Mouse (Mus musculus): ENCODE measurements at regions not wholly inside any gene's neighbourhood (a gene's known extent, or its start where the extent isn't known, plus 50 kb on each side); places are given as distances from the start of the nearest gene placed in this dataset.
A peak's percentile ranks its signal among the peaks of the same experiment; 100 is the strongest.

GRCm38 (mm10) chr2:173445039-173445438 lies 77.3 kb upstream of the 1700021F07Rik start:
- Histone ChIP-seq H3K27ac (replicated peaks) (no peak overlapping the region), H3K9me3 (ENCODE audit: control insufficient read depth, low read length) (no peaks in the 10 kb centered on the region), H3K36me3 (ENCODE audit: control insufficient read depth, insufficient read depth, low read length) (no peaks in the 10 kb centered on the region), H3K4me2 (replicated peaks; ENCODE audit: low read depth) (no peak overlapping the region), H3K27me3 (ENCODE audit: control insufficient read depth, insufficient read depth, low read length) (no peaks in the 10 kb centered on the region), H3K4me1 (replicated peaks; ENCODE audit: control insufficient read depth, insufficient read depth) (no peaks in the 10 kb centered on the region), H3K9ac (ENCODE audit: low read length) (no peak overlapping the region), H3K4me3 (ENCODE audit: low read depth, low read length) (no peak overlapping the region)
- no peak for ATAC-seq (ENCODE audit: low FRiP score, low TSS enrichment)
- no peak for DNase-seq (ENCODE audit: low spot score)
- 88% methylated on average over 3 of the region's 3 CpGs for WGBS
- no peak for TF ChIP-seq CTCF (IDR thresholded peaks at IDR 0.05; ENCODE audit: low read depth)
- TF ChIP-seq EP300 (optimal IDR thresholded peaks at IDR 0.05): no peak

GRCm38 (mm10) chr2:173448546-173449187 lies 73.7 kb upstream of the 1700021F07Rik start:
- Histone ChIP-seq H3K4me3 (ENCODE audit: low read depth, low read length) (no peak overlapping the region), H3K9ac (ENCODE audit: low read length) (no peak overlapping the region), H3K27ac (replicated peaks) (peak overlapping the region; percentile 56), H3K9me3 (ENCODE audit: control insufficient read depth, low read length) (no peaks in the 10 kb centered on the region), H3K4me2 (replicated peaks; ENCODE audit: low read depth) (no peak overlapping the region), H3K36me3 (ENCODE audit: control insufficient read depth, insufficient read depth, low read length) (no peaks in the 10 kb centered on the region), H3K4me1 (replicated peaks; ENCODE audit: control insufficient read depth, insufficient read depth) (no peaks in the 10 kb centered on the region), H3K27me3 (ENCODE audit: control insufficient read depth, insufficient read depth, low read length) (no peaks in the 10 kb centered on the region)
- TF ChIP-seq CTCF (IDR thresholded peaks at IDR 0.05; ENCODE audit: low read depth): no peak
- no peak for TF ChIP-seq EP300 (optimal IDR thresholded peaks at IDR 0.05)
- DNase-seq (ENCODE audit: low spot score): no peak
- peak; percentile 27; the same call in 1 of the 2 replicates for ATAC-seq (ENCODE audit: low FRiP score, low TSS enrichment)
- 66% methylated on average over 11 of the region's 11 CpGs for WGBS

GRCm38 (mm10) chr2:173449198-173449597 lies 73.2 kb upstream of the 1700021F07Rik start:
- no peak overlapping the region for H3K9ac ChIP-seq (ENCODE audit: low read length)
- H3K4me1 ChIP-seq (replicated peaks; ENCODE audit: control insufficient read depth, insufficient read depth): no peaks in the 10 kb centered on the region
- 50% methylated on average over 5 of the region's 5 CpGs for WGBS
- TF ChIP-seq EP300 (optimal IDR thresholded peaks at IDR 0.05) (no peak), CTCF (IDR thresholded peaks at IDR 0.05; ENCODE audit: low read depth) (no peak)
- no peaks in the 10 kb centered on the region for H3K27me3 ChIP-seq (ENCODE audit: control insufficient read depth, insufficient read depth, low read length)
- ATAC-seq (ENCODE audit: low FRiP score, low TSS enrichment): peak; percentile 40; the same call in 1 of the 2 replicates
- H3K9me3 ChIP-seq (ENCODE audit: control insufficient read depth, low read length): no peaks in the 10 kb centered on the region
- no peak overlapping the region for H3K27ac ChIP-seq (replicated peaks)
- no peak overlapping the region for H3K4me3 ChIP-seq (ENCODE audit: low read depth, low read length)
- DNase-seq (ENCODE audit: low spot score): no peak
- H3K36me3 ChIP-seq (ENCODE audit: control insufficient read depth, insufficient read depth, low read length): no peaks in the 10 kb centered on the region
- no peak overlapping the region for H3K4me2 ChIP-seq (replicated peaks; ENCODE audit: low read depth)

- DNase-seq (ENCODE audit: low spot score): no peak
- Histone ChIP-seq H3K9ac (ENCODE audit: low read length) (no peak overlapping the region), H3K4me1 (replicated peaks; ENCODE audit: control insufficient read depth, insufficient read depth) (no peaks in the 10 kb centered on the region), H3K27me3 (ENCODE audit: control insufficient read depth, insufficient read depth, low read length) (no peaks in the 10 kb centered on the region), H3K9me3 (ENCODE audit: control insufficient read depth, low read length) (no peaks in the 10 kb centered on the region), H3K36me3 (ENCODE audit: control insufficient read depth, insufficient read depth, low read length) (no peaks in the 10 kb centered on the region), H3K4me3 (ENCODE audit: low read depth, low read length) (no peak overlapping the region), H3K27ac (replicated peaks) (no peak overlapping the region), H3K4me2 (replicated peaks; ENCODE audit: low read depth) (no peak overlapping the region)
- no peak for TF ChIP-seq EP300 (optimal IDR thresholded peaks at IDR 0.05)
- TF ChIP-seq CTCF (IDR thresholded peaks at IDR 0.05; ENCODE audit: low read depth): no peak
- WGBS: 35% methylated on average over 15 of the region's 15 CpGs
- ATAC-seq (ENCODE audit: low FRiP score, low TSS enrichment): peak; percentile 80
Observed at GRCm38 (mm10) chr2:173451993-173452481, 70.3 kb upstream of the 1700021F07Rik start.

- WGBS: 76% methylated on average over 4 of the region's 4 CpGs
- Histone ChIP-seq H3K36me3 (ENCODE audit: control insufficient read depth, insufficient read depth, low read length) (no peaks in the 10 kb centered on the region), H3K4me2 (replicated peaks; ENCODE audit: low read depth) (no peak overlapping the region), H3K4me1 (replicated peaks; ENCODE audit: control insufficient read depth, insufficient read depth) (no peaks in the 10 kb centered on the region), H3K9ac (ENCODE audit: low read length) (no peak overlapping the region), H3K4me3 (ENCODE audit: low read depth, low read length) (no peak overlapping the region), H3K27ac (replicated peaks) (0 out of 2 replicates have a peak overlapping the region, but pooled peaks have one; percentile 13), H3K9me3 (ENCODE audit: control insufficient read depth, low read length) (no peaks in the 10 kb centered on the region), H3K27me3 (ENCODE audit: control insufficient read depth, insufficient read depth, low read length) (no peaks in the 10 kb centered on the region)
- TF ChIP-seq CTCF (IDR thresholded peaks at IDR 0.05; ENCODE audit: low read depth): no peak
- TF ChIP-seq EP300 (optimal IDR thresholded peaks at IDR 0.05): no peak
- DNase-seq (ENCODE audit: low spot score): no peak
- ATAC-seq (ENCODE audit: low FRiP score, low TSS enrichment): no peak
Observed at GRCm38 (mm10) chr2:173452800-173453199, 69.6 kb upstream of the 1700021F07Rik start.

Measured in stomach, postnatal 0 days (tissue).